Mouse (Mus musculus): ENCODE measurements around the gene Gm17651.

DNA sequence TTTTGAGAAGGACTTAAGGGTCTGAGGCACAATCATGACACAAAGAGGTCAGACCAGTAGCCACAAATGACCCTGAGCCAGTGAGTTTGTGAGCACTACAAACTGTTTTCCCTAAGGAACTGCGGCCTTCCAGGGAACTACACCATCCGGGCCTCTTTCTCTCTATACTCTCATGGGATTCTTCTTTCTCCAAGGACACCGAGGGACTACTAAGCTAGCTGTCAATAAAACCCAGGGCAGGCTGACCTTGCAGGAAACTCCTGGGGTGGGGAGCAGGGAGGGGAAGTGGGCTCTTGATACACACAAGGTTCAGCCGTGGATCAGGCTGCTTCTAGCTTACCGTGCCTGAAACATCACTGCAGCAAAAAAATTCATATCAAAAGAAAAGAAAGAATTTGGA, 36.4 kb upstream of the Gm17651 start:
- no peak for TF ChIP-seq POLR2A (IDR thresholded peaks at IDR 0.05; ENCODE audit: borderline replicate concordance, extremely low read depth, low read depth, low read length)
- TF ChIP-seq CTCF (IDR thresholded peaks at IDR 0.05; ENCODE audit: insufficient read depth, low read length), result no peak
